27 mouse cellular contexts compared by ENCODE assay signal in the genomic region with DNA sequence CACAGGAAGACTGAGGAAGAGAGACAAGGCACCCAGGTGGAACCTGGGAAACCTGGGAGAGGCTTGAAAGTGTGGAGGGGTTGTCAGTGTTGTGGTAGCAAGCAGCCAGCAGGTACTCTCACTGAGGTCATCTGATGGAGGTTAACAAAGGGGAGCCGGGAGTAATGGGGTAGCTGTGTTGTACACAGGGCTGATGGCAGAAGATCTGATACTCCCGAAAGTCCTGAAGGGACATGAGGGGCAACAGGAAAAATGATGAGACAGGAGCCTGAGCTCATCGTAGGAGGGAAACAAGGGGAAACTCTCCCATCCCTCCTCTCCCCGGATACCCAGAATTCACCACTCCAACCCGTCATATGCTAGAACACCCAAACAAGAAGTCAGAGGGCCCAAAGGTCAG.
DNase-seq lines count a peak whose midpoint lies in the region; ATAC-seq lines count a peak whose summit lies in the region.
"Had no signal": no experiment of that assay in that cellular context is flagged by ENCODE, and none has a peak within 500 bp of the region (broad histone marks: within the 10 kb centered on the region; RNA-seq: fewer than 3 reads in every experiment).

No protein-coding gene starts in this region.

- H3K4me3 ChIP-seq in heart, embryonic 12.5 days: no peak overlapping the region
- H3K4me3 ChIP-seq: embryonic facial prominence, embryonic 10.5 days; embryonic facial prominence, embryonic 13.5 days; erythroblast, embryonic 14.5 days; forebrain, embryonic 12.5 days; forebrain, embryonic 15.5 days; heart, adult 2 months; heart, embryonic 15.5 days had no signal

- H3K4me1 ChIP-seq in heart, embryonic 12.5 days (replicated peaks): peaks cover 34% of the 10 kb centered on the region

- H3K9me3 ChIP-seq in heart, embryonic 12.5 days (replicated peaks): no peaks in the 10 kb centered on the region
- H3K9me3 ChIP-seq: embryonic facial prominence, embryonic 10.5 days; embryonic facial prominence, embryonic 13.5 days; forebrain, embryonic 12.5 days; forebrain, embryonic 15.5 days; heart, embryonic 15.5 days had no signal

- H3K27ac ChIP-seq in heart, embryonic 12.5 days (ENCODE audit: poor library complexity, severe bottlenecking): no peak overlapping the region
- H3K27ac ChIP-seq: embryonic facial prominence, embryonic 13.5 days; forebrain, embryonic 12.5 days; forebrain, embryonic 15.5 days; heart, adult 2 months; heart, embryonic 15.5 days; hindbrain, embryonic 14.5 days had no signal

- H3K36me3 ChIP-seq in heart, embryonic 12.5 days: no peaks in the 10 kb centered on the region
- H3K36me3 ChIP-seq: embryonic facial prominence, embryonic 10.5 days; embryonic facial prominence, embryonic 13.5 days; forebrain, embryonic 12.5 days; forebrain, embryonic 15.5 days; heart, embryonic 15.5 days had no signal

- H3K9ac ChIP-seq in heart, embryonic 12.5 days: no peak overlapping the region
- H3K9ac ChIP-seq: embryonic facial prominence, embryonic 13.5 days; forebrain, embryonic 12.5 days; forebrain, embryonic 15.5 days; heart, embryonic 15.5 days; hindbrain, embryonic 14.5 days had no signal

- ATAC-seq in heart, embryonic 12.5 days (ENCODE audit: insufficient number of reproducible peaks, low FRiP score): no peak
- ATAC-seq: activated CD4-positive, CD25-positive, alpha-beta regulatory T cell, adult 4 months; forebrain, embryonic 15.5 days had no signal

- H3K27me3 ChIP-seq in heart, embryonic 12.5 days (replicated peaks): no peaks in the 10 kb centered on the region
- H3K27me3 ChIP-seq: embryonic facial prominence, embryonic 13.5 days; forebrain, embryonic 15.5 days; heart, embryonic 15.5 days had no signal

- DNase-seq in heart, adult 11 months: peak; percentile 51
- peak; percentile 1 to 7 for DNase-seq in layer of hippocampus, postnatal 10 days (ENCODE audit: low spot score in 2 of 2)
- no peak for DNase-seq in layer of hippocampus, adult 8-10 months (ENCODE audit: low spot score in 2 of 2)
- peak; percentile 1 for DNase-seq in ovary, postnatal 36 days (ENCODE audit: low spot score)
- no peak for DNase-seq in ovary, adult 18-20 months (ENCODE audit: low spot score)
- DNase-seq in testis, postnatal 10 days (ENCODE audit: low spot score): peak; percentile 15
- no peak for DNase-seq in testis, postnatal 14 days (ENCODE audit: low spot score)
- DNase-seq: adrenal gland, adult 8-10 months; adrenal gland, postnatal 25 days; cerebellum, adult 11-12 months; cerebellum, adult 8-10 months; cerebellum, postnatal 36 days; embryo, embryonic 11 days; gastrocnemius, postnatal 25 days; heart, adult 2 months; heart, postnatal 10 days; heart, postnatal 4 days had no signal

- WGBS in heart, embryonic 12.5 days: 81% methylated on average over 5 of the region's 5 CpGs

- no peak overlapping the region for H3K4me2 ChIP-seq in heart, embryonic 12.5 days
- H3K4me2 ChIP-seq: embryonic facial prominence, embryonic 13.5 days; forebrain, embryonic 12.5 days; forebrain, embryonic 15.5 days; heart, embryonic 11.5 days; heart, embryonic 15.5 days; hindbrain, embryonic 14.5 days had no signal

Comparison
In these comparisons a context has a peak if more than half of its experiments do, and no peak if none do; other contexts are left out.
1. DNase-seq: peak in heart, adult 11 months (single experiment), layer of hippocampus, postnatal 10 days (2 of 2), ovary, postnatal 36 days (single experiment) and testis, postnatal 10 days (single experiment); none in layer of hippocampus, adult 8-10 months (0 of 2), ovary, adult 18-20 months (single experiment) and testis, postnatal 14 days (single experiment).